Mouse (Mus musculus) adrenal gland, adult 2 months (tissue): Measurements from ENCODE around the gene Gcsh. TPM values are rescaled to one million over a fixed set of nuclear protein-coding genes. Genes with fewer than 3 reads are reported as not detected.

ENCODE experiments used
- DNase-seq: peaks from one replicate; pipeline ENCODE4 v3.0.0; 2021
- polyA plus RNA-seq: library from polyadenylated mRNA; depleted of rRNA; stranded (reverse); fragments of >200 nt; gene quantifications from 2 replicates; pipeline ENCODE4 v1.2.3, GENCODE M21; 2012
- total RNA-seq, 2 experiments: library from RNA; stranded (reverse); gene quantifications; 2 replicates each; pipeline ENCODE4 v1.2.3; 2021

Gene Gcsh
- total and polyA plus RNA-seq, 3 experiments = 45.9 to 195 (median 113) TPM

GRCm38 (mm10) chr8:116978052-116978451, 15.3 kb downstream of the Gcsh start:
- no peak for DNase-seq

GRCm38 (mm10) chr8:116975606-116976005, 17.7 kb downstream of the Gcsh start:
- DNase-seq = no peak

GRCm38 (mm10) chr8:116975066-116975465, 18.3 kb downstream of the Gcsh start:
- DNase-seq = no peak

GRCm38 (mm10) chr8:116969531-116969930, 23.8 kb downstream of the Gcsh start:
- no peak for DNase-seq

- DNase-seq = no peak
Measured at GRCm38 (mm10) chr8:116954415-116954814, 38.9 kb downstream of the Gcsh start.

GRCm38 (mm10) chr8:116952428-116952827, 40.9 kb downstream of the Gcsh start:
- DNase-seq = no peak

GRCm38 (mm10) chr8:116951778-116952177, 41.6 kb downstream of the Gcsh start:
- no peak for DNase-seq

GRCm38 (mm10) chr8:116951369-116951768, 42.0 kb downstream of the Gcsh start:
- DNase-seq = no peak

GRCm38 (mm10) chr8:116947589-116947988, 45.7 kb downstream of the Gcsh start:
- DNase-seq = no peak

- no peak for DNase-seq
Measured at GRCm38 (mm10) chr8:116946851-116947250, 46.5 kb downstream of the Gcsh start.

- no peak for DNase-seq
Measured at GRCm38 (mm10) chr8:116946268-116946838, 47.0 kb downstream of the Gcsh start.

GRCm38 (mm10) chr8:116945169-116945910, 48.0 kb downstream of the Gcsh start:
- DNase-seq = no peak

- no peak for DNase-seq
Measured at GRCm38 (mm10) chr8:116944385-116944696, 49.0 kb downstream of the Gcsh start.

GRCm38 (mm10) chr8:116943555-116944384, 49.6 kb downstream of the Gcsh start:
- DNase-seq = peak; percentile 48

GRCm38 (mm10) chr8:116943161-116943554, 50.2 kb downstream of the Gcsh start, which contains the start of gene Atmin:
Gene Atmin (plus strand): TSS chr8:116943393.
- peak; percentile 93 for DNase-seq

- DNase-seq = no peak
Measured at GRCm38 (mm10) chr8:116942284-116943058, 50.9 kb downstream of the Gcsh start.

GRCm38 (mm10) chr8:116935506-116935905, 57.8 kb downstream of the Gcsh start:
- no peak for DNase-seq

- no peak for DNase-seq
Measured at GRCm38 (mm10) chr8:116934976-116935375, 58.4 kb downstream of the Gcsh start.
